In genomic region chr11:96413527-96413926, GRCm38 (mm10) we compare ENCODE assay signal across 9 mouse cellular contexts. TPM values are rescaled to one million over a fixed set of nuclear protein-coding genes. Genes with fewer than 3 reads are reported as not detected.
DNase-seq lines count a peak whose midpoint lies in the region; ATAC-seq and TF ChIP-seq lines count a peak whose summit lies in the region.
"Had no signal": no experiment of that assay in that cellular context is flagged by ENCODE, and none has a peak within 500 bp of the region (broad histone marks: within the 10 kb centered on the region; RNA-seq: fewer than 3 reads in every experiment).

No protein-coding gene starts in this region.

- WGBS in midbrain, postnatal 0 days, result 65% methylated on average over 8 of the region's 8 CpGs
- 71% methylated on average over 8 of the region's 8 CpGs for WGBS in midbrain, embryonic 15.5 days
- 55% methylated on average over 8 of the region's 8 CpGs for WGBS in embryonic facial prominence, embryonic 10.5 days
- WGBS in heart, embryonic 16.5 days, result 10% methylated on average over 8 of the region's 8 CpGs
- 44% methylated on average over 8 of the region's 8 CpGs for WGBS in hindbrain, embryonic 16.5 days

- no peak overlapping the region for H3K4me2 ChIP-seq in midbrain, postnatal 0 days (ENCODE audit: low read depth, low read length, poor library complexity, severe bottlenecking)
- H3K4me2 ChIP-seq in midbrain, embryonic 15.5 days, result no peak overlapping the region
- H3K4me2 ChIP-seq in heart, embryonic 16.5 days (ENCODE audit: low read depth, low read length), result peak overlapping the region; percentile 10; the same call in 1 of the 2 replicates
- H3K4me2 ChIP-seq in hindbrain, embryonic 16.5 days (ENCODE audit: low read length), result no peak overlapping the region; the same call in 1 of the 2 replicates

- DNase-seq in midbrain, postnatal 0 days (ENCODE audit: low spot score), result peak; percentile 25
- DNase-seq in embryonic facial prominence, embryonic 10.5 days (ENCODE audit: low spot score), result peak; percentile 46
- DNase-seq in left cerebral cortex, postnatal 14 days (ENCODE audit: low spot score in 2 of 2), result peak; percentile 12 to 36
- peak; percentile 17 for DNase-seq in right cerebral cortex, postnatal 14 days
- no peak for DNase-seq in retina, postnatal 1 day

- H3K4me1 ChIP-seq in midbrain, postnatal 0 days (ENCODE audit: insufficient read depth, low read length), result no peaks in the 10 kb centered on the region
- no peaks in the 10 kb centered on the region for H3K4me1 ChIP-seq in midbrain, embryonic 15.5 days
- peaks cover 9% of the 10 kb centered on the region for H3K4me1 ChIP-seq in embryonic facial prominence, embryonic 10.5 days
- H3K4me1 ChIP-seq in heart, embryonic 16.5 days (ENCODE audit: control insufficient read depth, insufficient read depth, low read length), result 0 out of 2 replicates have a peak, but pooled peaks cover 4% of the 10 kb centered on the region
- H3K4me1 ChIP-seq in hindbrain, embryonic 16.5 days (ENCODE audit: control insufficient read depth, insufficient read depth, low read depth, low read length), result no peaks in the 10 kb centered on the region

- H3K27me3 ChIP-seq in midbrain, postnatal 0 days (ENCODE audit: insufficient read depth, low read length), result no peaks in the 10 kb centered on the region
- no peaks in the 10 kb centered on the region for H3K27me3 ChIP-seq in midbrain, embryonic 15.5 days (replicated peaks)
- H3K27me3 ChIP-seq in embryonic facial prominence, embryonic 10.5 days (replicated peaks; ENCODE audit: low read depth, poor library complexity, severe bottlenecking), result peaks cover 57% of the 10 kb centered on the region
- H3K27me3 ChIP-seq in heart, embryonic 16.5 days (ENCODE audit: control insufficient read depth, insufficient read depth, low read length), result peaks cover 51% of the 10 kb centered on the region
- no peaks in the 10 kb centered on the region for H3K27me3 ChIP-seq in hindbrain, embryonic 16.5 days (replicated peaks; ENCODE audit: control insufficient read depth, insufficient read depth, low read length)

- no peak overlapping the region for H3K27ac ChIP-seq in midbrain, postnatal 0 days (ENCODE audit: low read depth, low read length)
- H3K27ac ChIP-seq in midbrain, embryonic 15.5 days, result no peak overlapping the region
- no peak overlapping the region for H3K27ac ChIP-seq in embryonic facial prominence, embryonic 10.5 days (replicated peaks)
- no peak overlapping the region for H3K27ac ChIP-seq in heart, embryonic 16.5 days (ENCODE audit: low read length)
- no peak overlapping the region for H3K27ac ChIP-seq in hindbrain, embryonic 16.5 days (ENCODE audit: low read depth, low read length)

- TF ChIP-seq CTCF in midbrain, postnatal 0 days (IDR thresholded peaks at IDR 0.05), result no peak

- ATAC-seq in midbrain, postnatal 0 days (ENCODE audit: low FRiP score), result no peak
- ATAC-seq in midbrain, embryonic 15.5 days (replicated peaks), result no peak
- peak; percentile 55; the same call in 1 of the 2 replicates for ATAC-seq in heart, embryonic 16.5 days (replicated peaks; ENCODE audit: extremely low read depth, insufficient read depth, low FRiP score)
- no peak for ATAC-seq in hindbrain, embryonic 16.5 days

- H3K4me3 ChIP-seq in midbrain, postnatal 0 days (ENCODE audit: low read depth, low read length), result no peak overlapping the region
- H3K4me3 ChIP-seq in midbrain, embryonic 15.5 days, result no peak overlapping the region
- H3K4me3 ChIP-seq in embryonic facial prominence, embryonic 10.5 days, result no peak overlapping the region
- no peak overlapping the region for H3K4me3 ChIP-seq in heart, embryonic 16.5 days (ENCODE audit: low read length)
- no peak overlapping the region for H3K4me3 ChIP-seq in hindbrain, embryonic 16.5 days (ENCODE audit: low read length)

- H3K9me3 ChIP-seq in midbrain, postnatal 0 days (ENCODE audit: low read length), result no peaks in the 10 kb centered on the region
- H3K9me3 ChIP-seq in midbrain, embryonic 15.5 days, result no peaks in the 10 kb centered on the region
- H3K9me3 ChIP-seq in embryonic facial prominence, embryonic 10.5 days, result no peaks in the 10 kb centered on the region
- 0 out of 2 replicates have a peak, but pooled peaks cover 3% of the 10 kb centered on the region for H3K9me3 ChIP-seq in heart, embryonic 16.5 days (replicated peaks; ENCODE audit: control insufficient read depth, low read length)
- no peaks in the 10 kb centered on the region for H3K9me3 ChIP-seq in hindbrain, embryonic 16.5 days (ENCODE audit: control insufficient read depth, low read length)

- intact Hi-C loops in left cerebral cortex, postnatal 14 days (cut with DNase I), result no loop called here

- no peaks in the 10 kb centered on the region for H3K36me3 ChIP-seq in midbrain, postnatal 0 days (ENCODE audit: insufficient read depth, low read length)
- H3K36me3 ChIP-seq in midbrain, embryonic 15.5 days (replicated peaks), result no peaks in the 10 kb centered on the region
- H3K36me3 ChIP-seq in embryonic facial prominence, embryonic 10.5 days (replicated peaks), result no peaks in the 10 kb centered on the region
- H3K36me3 ChIP-seq in heart, embryonic 16.5 days (ENCODE audit: control insufficient read depth, insufficient read depth), result no peaks in the 10 kb centered on the region
- no peaks in the 10 kb centered on the region for H3K36me3 ChIP-seq in hindbrain, embryonic 16.5 days (ENCODE audit: control insufficient read depth, insufficient read depth, low read length)

- no peak overlapping the region for H3K9ac ChIP-seq in midbrain, postnatal 0 days (replicated peaks; ENCODE audit: low read length, poor library complexity, severe bottlenecking)
- H3K9ac ChIP-seq in midbrain, embryonic 15.5 days, result no peak overlapping the region
- H3K9ac ChIP-seq in heart, embryonic 16.5 days (ENCODE audit: low read length), result no peak overlapping the region
- H3K9ac ChIP-seq in hindbrain, embryonic 16.5 days (ENCODE audit: low read depth, low read length), result no peak overlapping the region; the same call in 1 of the 2 replicates

RNA-seq across cellular contexts. Expression of gene Hoxb1, which starts 48.0 kb away (rescaled TPM):
- not detected in 2 replicates for total RNA-seq in midbrain, postnatal 0 days (2014; rRNA removed)
- not detected in 2 replicates for polyA plus RNA-seq in midbrain, postnatal 0 days (2015; fragmentation: Nextera tagmentation; extraction: Ambion mirVana)
- not detected in 2 replicates for polyA plus RNA-seq in midbrain, embryonic 15.5 days (2015; fragmentation: Nextera tagmentation; extraction: Ambion mirVana)
- polyA plus RNA-seq in embryonic facial prominence, embryonic 10.5 days (2016; fragmentation: Nextera tagmentation; extraction: Ambion mirVana), result 1.2 and 7.1 TPM in 2 replicates
- 0.07 TPM in 1 of 2 replicates, not detected in the other for polyA plus RNA-seq in heart, embryonic 16.5 days (2015; fragmentation: Nextera tagmentation; extraction: Ambion mirVana)
- not detected for total RNA-seq in left cerebral cortex, postnatal 14 days (2021)
- 0.21 and 0.35 TPM in 2 replicates for polyA plus RNA-seq in hindbrain, embryonic 16.5 days (2015; fragmentation: Nextera tagmentation; extraction: Ambion mirVana)
- total RNA-seq: hematopoietic stem cell, adult 5-6 weeks had no signal

RNA-seq across cellular contexts. Expression of gene Skap1, which starts 50.9 kb away (rescaled TPM):
- 1.0 and 2.8 TPM in 2 replicates for total RNA-seq in midbrain, postnatal 0 days (2014; rRNA removed)
- 2.0 and 3.2 TPM in 2 replicates for polyA plus RNA-seq in midbrain, postnatal 0 days (2015; fragmentation: Nextera tagmentation; extraction: Ambion mirVana)
- 3.0 and 3.8 TPM in 2 replicates for polyA plus RNA-seq in midbrain, embryonic 15.5 days (2015; fragmentation: Nextera tagmentation; extraction: Ambion mirVana)
- 0.19 and 0.46 TPM in 2 replicates for polyA plus RNA-seq in embryonic facial prominence, embryonic 10.5 days (2016; fragmentation: Nextera tagmentation; extraction: Ambion mirVana)
- polyA plus RNA-seq in heart, embryonic 16.5 days (2015; fragmentation: Nextera tagmentation; extraction: Ambion mirVana), result 9.3 and 27.8 TPM in 2 replicates
- total RNA-seq in left cerebral cortex, postnatal 14 days (2021), result 1 to 10 TPM; 2.2 to 2.4 TPM
- 5.9 and 7.4 TPM in 2 replicates for polyA plus RNA-seq in hindbrain, embryonic 16.5 days (2015; fragmentation: Nextera tagmentation; extraction: Ambion mirVana)
